Mouse (Mus musculus) Patski (cell line): ENCODE measurements around the gene Kif1b. TPM values are rescaled to one million over a fixed set of nuclear protein-coding genes. Genes with fewer than 3 reads are reported as not detected.

Experiments used
- ATAC-seq: fragments of 100-300 bp; one replicate; pipeline ENCODE4 v1.8.0; 2021
- CTCF ChIA-PET: fragments of 350-600 bp; sonication (Branson Sonifier 250); formaldehyde crosslinking; loops from one replicate; lab custom pipeline; 2022; ENCODE audit warnings: inconsistent platforms; lab: Charles Lee
- POLR2A ChIA-PET: fragments of 350-600 bp; sonication (Branson Sonifier 250); formaldehyde crosslinking; loops from one replicate; lab custom pipeline; 2022; ENCODE audit warnings: antibody characterized with exemption, inconsistent platforms; lab: Charles Lee
- DNase-seq: peaks from one replicate; pipeline ENCODE4 v3.0.0-alpha.2; 2011; ENCODE audit warnings: low read depth, low spot score
- H3K27me3 ChIP-seq: fragments of 371-371 bp; one replicate; pipeline ENCODE4 v1.5.1; 2021
- CTCF ChIP-seq: fragments of 100-300 bp; IDR thresholded peaks from one replicate; pipeline ENCODE4 v1.5.1; 2021
- in situ Hi-C: fragments of 300-500 bp; cut with MboI; formaldehyde crosslinking; loops from 3 replicates; pipeline ENCODE4 v1.11.1; 2018; ENCODE audit warnings: low pct_unique_long_range_greater_than_20kb, mixed read lengths
- polyA plus RNA-seq: library from polyadenylated mRNA; unstranded; gene quantifications from one replicate; pipeline ENCODE4 v1.2.3, GENCODE M21; 2021

The Kif1b gene
- polyA plus RNA-seq, 1 experiment from 2014 or later, result 32.9 TPM

GRCm38 (mm10) chr4:149149196-149149595 lies 158.3 kb downstream of the Kif1b start:
- ChIA-PET POLR2A (no interaction called here), CTCF (no interaction called here)
- DNase-seq, result no peak
- H3K27me3 ChIP-seq, result no peaks in the 10 kb centered on the region
- no peak for TF ChIP-seq CTCF
- in situ Hi-C loops, result loop anchor here (10.0 kb wide), 2 partner anchors 396 to 456 kb away; no protein-coding TSS in a partner anchor
- no peak for ATAC-seq

GRCm38 (mm10) chr4:149148084-149148483 lies 159.4 kb downstream of the Kif1b start:
- in situ Hi-C loops, result loop anchor here (10.0 kb wide), 2 partner anchors 397 to 457 kb away; no protein-coding TSS in a partner anchor
- DNase-seq (no peak), ATAC-seq (no peak)
- POLR2A ChIA-PET, result no interaction called here
- H3K27me3 ChIP-seq, result no peaks in the 10 kb centered on the region
- CTCF ChIA-PET, result interaction anchor here (1.2 kb wide), 1 partner anchor 35 kb away, joined by 4 read pairs; no protein-coding TSS in a partner anchor
- TF ChIP-seq CTCF, result no peak

- in situ Hi-C loops, result loop anchor here (10.0 kb wide), 2 partner anchors 397 to 457 kb away; no protein-coding TSS in a partner anchor
- ATAC-seq (no peak), DNase-seq (no peak)
- H3K27me3 ChIP-seq, result no peaks in the 10 kb centered on the region
- ChIA-PET CTCF (interaction anchor here (1.2 kb wide), 1 partner anchor 35 kb away, joined by 4 read pairs; no protein-coding TSS in a partner anchor), POLR2A (no interaction called here)
- no peak for TF ChIP-seq CTCF
Measured at GRCm38 (mm10) chr4:149147528-149147927, 160.0 kb downstream of the Kif1b start.

- no peak for TF ChIP-seq CTCF
- ChIA-PET POLR2A (no interaction called here), CTCF (interaction anchor here (0.6 to 1.7 kb wide), 16 partner anchors 10 to 301 kb away, joined by 3 to 9 read pairs (median 4); partner anchors contain the start of gene Kif1b)
- in situ Hi-C loops, result loop anchor here (10.0 kb wide), 2 partner anchors 400 to 460 kb away; no protein-coding TSS in a partner anchor
- ATAC-seq (no peak), DNase-seq (no peak)
- H3K27me3 ChIP-seq, result no peaks in the 10 kb centered on the region
Measured at GRCm38 (mm10) chr4:149145151-149145550, 162.3 kb downstream of the Kif1b start.

GRCm38 (mm10) chr4:149144459-149144858 lies 163.0 kb downstream of the Kif1b start:
- in situ Hi-C loops, result loop anchor here (10.0 kb wide), 2 partner anchors 400 to 460 kb away; no protein-coding TSS in a partner anchor
- ChIA-PET POLR2A (no interaction called here), CTCF (interaction anchor here (0.6 to 1.7 kb wide), 19 partner anchors 11 to 301 kb away, joined by 3 to 9 read pairs (median 4); partner anchors contain the start of gene Kif1b)
- DNase-seq (no peak), ATAC-seq (no peak)
- H3K27me3 ChIP-seq, result no peaks in the 10 kb centered on the region
- TF ChIP-seq CTCF, result peak; percentile 68

- ChIA-PET POLR2A (no interaction called here), CTCF (interaction anchor here (1.2 to 1.7 kb wide), 6 partner anchors 12 to 176 kb away, joined by 4 to 9 read pairs (median 6); no protein-coding TSS in a partner anchor)
- no peak for DNase-seq
- no peak for TF ChIP-seq CTCF
- H3K27me3 ChIP-seq, result no peaks in the 10 kb centered on the region
- ATAC-seq, result no peak
- in situ Hi-C loops, result loop anchor here (10.0 kb wide), 2 partner anchors 401 to 461 kb away; no protein-coding TSS in a partner anchor
Measured at GRCm38 (mm10) chr4:149143594-149143993, 163.9 kb downstream of the Kif1b start.

GRCm38 (mm10) chr4:149138515-149138914 lies 169.0 kb downstream of the Kif1b start:
- ChIA-PET CTCF (no interaction called here), POLR2A (no interaction called here)
- in situ Hi-C loops, result loop anchor here (5.0 kb wide), 1 partner anchor 61 kb away; no protein-coding TSS in a partner anchor
- TF ChIP-seq CTCF, result no peak
- no peak for ATAC-seq
- no peaks in the 10 kb centered on the region for H3K27me3 ChIP-seq
- no peak for DNase-seq

GRCm38 (mm10) chr4:149136982-149137770 lies 170.3 kb downstream of the Kif1b start, which contains the start of gene Cenps:
Gene Cenps (minus strand): TSS chr4:149137629.
- DNase-seq (peak; percentile 53), ATAC-seq (peak; percentile 76)
- ChIA-PET POLR2A (no interaction called here), CTCF (interaction anchor here (1.0 to 1.5 kb wide), 2 partner anchors 9 to 60 kb away, joined by 3 to 8 read pairs; no protein-coding TSS in a partner anchor)
- no peaks in the 10 kb centered on the region for H3K27me3 ChIP-seq
- TF ChIP-seq CTCF, result peak; percentile 99
- in situ Hi-C loops, result loop anchor here (5.0 kb wide), 1 partner anchor 60 kb away; no protein-coding TSS in a partner anchor

- ChIA-PET CTCF (interaction anchor here (1.0 to 1.5 kb wide), 2 partner anchors 8 to 59 kb away, joined by 3 to 8 read pairs; no protein-coding TSS in a partner anchor), POLR2A (no interaction called here)
- no peak for TF ChIP-seq CTCF
- no peak for DNase-seq
- ATAC-seq, result no peak
- in situ Hi-C loops, result loop anchor here (5.0 kb wide), 1 partner anchor 59 kb away; no protein-coding TSS in a partner anchor
- no peaks in the 10 kb centered on the region for H3K27me3 ChIP-seq
Measured at GRCm38 (mm10) chr4:149136116-149136850, 171.2 kb downstream of the Kif1b start.

GRCm38 (mm10) chr4:149133395-149133794 lies 174.1 kb downstream of the Kif1b start:
- in situ Hi-C loops, result no loop called here
- POLR2A ChIA-PET, result no interaction called here
- CTCF ChIA-PET, result interaction anchor here (1.5 kb wide), 1 partner anchor 56 kb away, joined by 4 read pairs; no protein-coding TSS in a partner anchor
- no peak for TF ChIP-seq CTCF
- ATAC-seq, result no peak
- no peak for DNase-seq
- H3K27me3 ChIP-seq, result no peaks in the 10 kb centered on the region
